Mouse (Mus musculus): Measurements from ENCODE around the gene Mpp3. TPM values are rescaled to one million over a fixed set of nuclear protein-coding genes. Genes with fewer than 3 reads are reported as not detected.

The Mpp3 gene
- polyA plus RNA-seq, 2 experiments: 4.9 to 15.7 TPM

DNA sequence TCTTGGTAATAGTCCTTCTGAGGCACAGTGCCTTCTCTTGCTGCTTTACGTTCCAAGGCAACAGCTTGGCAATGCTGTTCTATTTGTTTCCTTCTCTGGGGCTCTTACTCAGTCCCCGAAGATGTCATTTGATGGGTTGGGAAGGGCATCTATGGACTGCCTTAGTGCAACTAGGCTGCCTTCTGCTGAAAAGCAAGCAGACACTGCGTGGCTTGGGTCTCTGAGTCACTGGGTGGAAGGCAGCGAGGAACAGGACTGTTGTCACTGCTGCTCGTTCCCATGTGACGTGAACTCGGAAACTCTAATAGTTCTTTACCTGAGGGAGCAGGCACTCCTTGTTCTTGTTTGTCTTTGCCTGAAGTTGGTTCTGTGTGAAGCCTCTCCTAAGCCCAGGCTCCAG lies 32.3 kb downstream of the Mpp3 start:
- DNase-seq (ENCODE audit: low spot score) (no peak), ATAC-seq (ENCODE audit: low FRiP score, low read depth) (no peak)
- 91% methylated on average over 7 of the region's 7 CpGs for WGBS
- H3K4me3 ChIP-seq (replicated peaks; ENCODE audit: low read length): no peak overlapping the region
- H3K4me2 ChIP-seq (replicated peaks; ENCODE audit: low read depth, low read length, severe bottlenecking): no peak overlapping the region
- no peak overlapping the region for H3K27ac ChIP-seq (replicated peaks; ENCODE audit: low read depth, low read length)
- no peak overlapping the region for H3K9ac ChIP-seq (ENCODE audit: low read depth, low read length, severe bottlenecking)
- no peaks in the 10 kb centered on the region for H3K9me3 ChIP-seq (ENCODE audit: control insufficient read depth, low read length)
- no peak for TF ChIP-seq POLR2A (IDR thresholded peaks at IDR 0.05; ENCODE audit: borderline replicate concordance, extremely low read depth, insufficient read depth, insufficient read length)
- no peaks in the 10 kb centered on the region for H3K4me1 ChIP-seq (ENCODE audit: control insufficient read depth, insufficient read depth, low read length)
- no peaks in the 10 kb centered on the region for H3K36me3 ChIP-seq (ENCODE audit: control insufficient read depth, insufficient read depth, low read length)
- H3K27me3 ChIP-seq (ENCODE audit: control insufficient read depth, insufficient read depth, low read length): no peaks in the 10 kb centered on the region

GRCm38 (mm10) chr11:101994100-101994499 lies 34.2 kb downstream of the Mpp3 start:
- DNase-seq (ENCODE audit: low spot score) (no peak), ATAC-seq (ENCODE audit: low FRiP score, low read depth) (no peak)
- Histone ChIP-seq H3K4me1 (ENCODE audit: control insufficient read depth, insufficient read depth, low read length) (no peaks in the 10 kb centered on the region), H3K4me3 (replicated peaks; ENCODE audit: low read length) (no peak overlapping the region), H3K36me3 (ENCODE audit: control insufficient read depth, insufficient read depth, low read length) (no peaks in the 10 kb centered on the region), H3K9me3 (ENCODE audit: control insufficient read depth, low read length) (no peaks in the 10 kb centered on the region), H3K27me3 (ENCODE audit: control insufficient read depth, insufficient read depth, low read length) (no peaks in the 10 kb centered on the region), H3K9ac (ENCODE audit: low read depth, low read length, severe bottlenecking) (no peak overlapping the region), H3K27ac (replicated peaks; ENCODE audit: low read depth, low read length) (no peak overlapping the region), H3K4me2 (replicated peaks; ENCODE audit: low read depth, low read length, severe bottlenecking) (no peak overlapping the region)
- 66% methylated on average over 8 of the region's 8 CpGs for whole genome bisulfite sequencing
- TF ChIP-seq POLR2A (IDR thresholded peaks at IDR 0.05; ENCODE audit: borderline replicate concordance, extremely low read depth, insufficient read depth, insufficient read length): no peak

DNA sequence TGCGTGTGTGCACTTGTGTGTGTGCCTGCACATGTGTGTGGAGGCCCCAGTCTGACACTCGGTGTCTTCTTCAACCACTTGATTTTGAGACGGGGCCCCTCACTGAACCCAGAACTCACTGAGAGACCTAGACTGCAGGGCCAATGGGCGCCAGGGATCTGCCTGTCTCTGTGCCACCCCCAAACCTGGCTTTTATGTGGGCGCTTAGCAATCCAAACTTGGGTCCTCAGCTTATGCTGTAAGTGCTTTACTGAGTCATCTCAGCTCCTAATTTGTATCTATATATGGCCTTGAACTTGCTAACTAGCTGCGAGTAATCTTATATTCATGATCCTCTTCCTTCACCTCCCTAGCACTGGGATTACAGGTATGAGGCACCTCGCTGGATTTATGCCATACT lies 35.9 kb downstream of the Mpp3 start:
- no peak overlapping the region for H3K4me2 ChIP-seq (replicated peaks; ENCODE audit: low read depth, low read length, severe bottlenecking)
- no peaks in the 10 kb centered on the region for H3K4me1 ChIP-seq (ENCODE audit: control insufficient read depth, insufficient read depth, low read length)
- WGBS: 86% methylated on average over 7 of the region's 7 CpGs
- TF ChIP-seq POLR2A (IDR thresholded peaks at IDR 0.05; ENCODE audit: borderline replicate concordance, extremely low read depth, insufficient read depth, insufficient read length): no peak
- H3K27ac ChIP-seq (replicated peaks; ENCODE audit: low read depth, low read length): no peak overlapping the region
- H3K27me3 ChIP-seq (ENCODE audit: control insufficient read depth, insufficient read depth, low read length): no peaks in the 10 kb centered on the region
- H3K4me3 ChIP-seq (replicated peaks; ENCODE audit: low read length): no peak overlapping the region
- no peaks in the 10 kb centered on the region for H3K9me3 ChIP-seq (ENCODE audit: control insufficient read depth, low read length)
- no peaks in the 10 kb centered on the region for H3K36me3 ChIP-seq (ENCODE audit: control insufficient read depth, insufficient read depth, low read length)
- H3K9ac ChIP-seq (ENCODE audit: low read depth, low read length, severe bottlenecking): no peak overlapping the region
- no peak for DNase-seq (ENCODE audit: low spot score)
- ATAC-seq (ENCODE audit: low FRiP score, low read depth): no peak

DNA sequence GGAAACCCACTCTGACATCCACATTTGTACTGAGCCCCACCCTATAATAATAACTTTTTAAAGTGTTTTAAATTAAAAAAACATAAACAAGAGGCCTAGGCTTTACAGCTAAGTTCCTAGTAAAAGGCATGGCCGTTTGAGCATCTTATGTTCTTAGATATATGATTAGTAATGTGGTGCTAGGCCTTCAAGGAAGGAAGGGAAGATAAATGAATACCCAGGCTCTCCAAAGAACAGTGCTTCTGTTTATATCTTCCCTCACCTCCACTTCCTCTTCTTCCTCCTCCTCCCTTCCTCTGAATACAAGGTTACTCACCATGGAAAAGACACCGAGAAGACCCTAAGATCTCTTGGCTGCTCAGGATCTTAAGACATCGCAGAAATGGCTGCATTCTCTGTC lies 36.4 kb downstream of the Mpp3 start:
- TF ChIP-seq POLR2A (IDR thresholded peaks at IDR 0.05; ENCODE audit: borderline replicate concordance, extremely low read depth, insufficient read depth, insufficient read length): no peak

DNA sequence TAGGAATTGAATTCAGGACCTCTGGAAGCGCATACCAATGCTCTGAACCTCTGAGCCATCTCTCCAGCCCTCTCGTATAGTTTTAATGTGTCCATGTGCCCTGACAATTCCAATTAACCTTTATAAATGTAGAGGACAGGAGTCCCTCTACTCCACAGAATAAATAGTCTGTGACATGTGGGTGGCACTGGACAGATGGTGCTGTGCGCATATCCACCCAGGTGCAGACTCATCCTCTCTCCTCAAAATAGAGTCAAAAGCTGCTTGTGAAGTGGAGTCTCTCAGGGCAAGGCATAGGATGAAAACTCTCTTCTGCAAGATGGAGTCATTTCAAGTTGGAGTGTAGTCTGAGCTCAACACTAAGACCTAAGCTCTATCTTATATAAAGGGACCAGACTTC lies 38.0 kb downstream of the Mpp3 start:
- no peak overlapping the region for H3K9ac ChIP-seq (ENCODE audit: low read depth, low read length, severe bottlenecking)
- H3K4me3 ChIP-seq (replicated peaks; ENCODE audit: low read length): no peak overlapping the region
- no peaks in the 10 kb centered on the region for H3K27me3 ChIP-seq (ENCODE audit: control insufficient read depth, insufficient read depth, low read length)
- DNase-seq (ENCODE audit: low spot score): no peak
- no peak for ATAC-seq (ENCODE audit: low FRiP score, low read depth)
- H3K9me3 ChIP-seq (ENCODE audit: control insufficient read depth, low read length): no peaks in the 10 kb centered on the region
- H3K4me2 ChIP-seq (replicated peaks; ENCODE audit: low read depth, low read length, severe bottlenecking): no peak overlapping the region
- no peak for TF ChIP-seq POLR2A (IDR thresholded peaks at IDR 0.05; ENCODE audit: borderline replicate concordance, extremely low read depth, insufficient read depth, insufficient read length)
- WGBS: 90% methylated on average over 3 of the region's 3 CpGs
- 0 out of 2 replicates have a peak, but pooled peaks cover 6% of the 10 kb centered on the region for H3K4me1 ChIP-seq (ENCODE audit: control insufficient read depth, insufficient read depth, low read length)
- no peak overlapping the region for H3K27ac ChIP-seq (replicated peaks; ENCODE audit: low read depth, low read length)
- H3K36me3 ChIP-seq (ENCODE audit: control insufficient read depth, insufficient read depth, low read length): no peaks in the 10 kb centered on the region

More for the DNA sequence above, 36.4 kb downstream of the Mpp3 start:
- no peak overlapping the region for H3K4me3 ChIP-seq (replicated peaks; ENCODE audit: low read length)
- ATAC-seq (ENCODE audit: low FRiP score, low read depth) (no peak), DNase-seq (ENCODE audit: low spot score) (no peak)
- H3K9me3 ChIP-seq (ENCODE audit: control insufficient read depth, low read length): no peaks in the 10 kb centered on the region
- WGBS: 77% methylated on average over 3 of the region's 3 CpGs
- no peak overlapping the region for H3K4me2 ChIP-seq (replicated peaks; ENCODE audit: low read depth, low read length, severe bottlenecking)
- no peak overlapping the region for H3K9ac ChIP-seq (ENCODE audit: low read depth, low read length, severe bottlenecking)
- no peaks in the 10 kb centered on the region for H3K27me3 ChIP-seq (ENCODE audit: control insufficient read depth, insufficient read depth, low read length)
- H3K36me3 ChIP-seq (ENCODE audit: control insufficient read depth, insufficient read depth, low read length): no peaks in the 10 kb centered on the region
- no peaks in the 10 kb centered on the region for H3K4me1 ChIP-seq (ENCODE audit: control insufficient read depth, insufficient read depth, low read length)
- no peak overlapping the region for H3K27ac ChIP-seq (replicated peaks; ENCODE audit: low read depth, low read length)

GRCm38 (mm10) chr11:101986913-101987312 lies 41.3 kb downstream of the Mpp3 start, which contains the start of gene Dusp3:
Gene Dusp3, minus strand, starts transcription at chr11:101987013.
- Histone ChIP-seq H3K4me1 (ENCODE audit: control insufficient read depth, insufficient read depth, low read length) (0 out of 2 replicates have a peak, but pooled peaks cover 10% of the 10 kb centered on the region), H3K4me2 (replicated peaks; ENCODE audit: low read depth, low read length, severe bottlenecking) (no peak within 1 kb of the TSS), H3K4me3 (replicated peaks; ENCODE audit: low read length) (no peak within 1 kb of the TSS), H3K9me3 (ENCODE audit: control insufficient read depth, low read length) (no peaks in the 10 kb centered on the region), H3K27me3 (ENCODE audit: control insufficient read depth, insufficient read depth, low read length) (no peaks in the 10 kb centered on the region), H3K9ac (ENCODE audit: low read depth, low read length, severe bottlenecking) (no peak within 1 kb of the TSS), H3K36me3 (ENCODE audit: control insufficient read depth, insufficient read depth, low read length) (no peaks in the 10 kb centered on the region), H3K27ac (replicated peaks; ENCODE audit: low read depth, low read length) (no peak within 1 kb of the TSS)
- DNase-seq (ENCODE audit: low spot score) (no peak), ATAC-seq (ENCODE audit: low FRiP score, low read depth) (no peak)
- 89% methylated on average over 3 of the region's 3 CpGs for WGBS
- TF ChIP-seq POLR2A (IDR thresholded peaks at IDR 0.05; ENCODE audit: borderline replicate concordance, extremely low read depth, insufficient read depth, insufficient read length): no peak
